Mouse (Mus musculus): ENCODE measurements around the gene Pgpep1l.

GRCm38 (mm10) chr7:68215522-68216070, 48.4 kb downstream of the Pgpep1l start:
- no peak for TF ChIP-seq CTCF (IDR thresholded peaks at IDR 0.05; ENCODE audit: control insufficient read depth, insufficient read depth, low read length)
- TF ChIP-seq POLR2A (IDR thresholded peaks at IDR 0.05; ENCODE audit: borderline replicate concordance, control insufficient read depth, low read depth, low read length), result no peak

All from bone marrow, adult 2 months (tissue).